Mouse (Mus musculus): ENCODE data around the gene Epb41.

The Epb41 gene

GRCm38 (mm10) chr4:131921461-131922346 lies 153.4 kb downstream of the Epb41 start, which contains the start of gene Tmem200b:
Gene Tmem200b (plus strand): TSS chr4:131921771.
- DNase-seq (ENCODE audit: low read depth, low spot score): no peak

GRCm38 (mm10) chr4:131920595-131921351 lies 154.3 kb downstream of the Epb41 start:
- DNase-seq (ENCODE audit: low read depth, low spot score): no peak

GRCm38 (mm10) chr4:131920141-131920594 lies 155.0 kb downstream of the Epb41 start:
- no peak for DNase-seq (ENCODE audit: low read depth, low spot score)

- DNase-seq (ENCODE audit: low read depth, low spot score): no peak
Measured at GRCm38 (mm10) chr4:131919506-131920140, 155.5 kb downstream of the Epb41 start.

- DNase-seq (ENCODE audit: low read depth, low spot score): no peak
Measured at GRCm38 (mm10) chr4:131918711-131919500, 156.2 kb downstream of the Epb41 start.

GRCm38 (mm10) chr4:131918026-131918533 lies 157.0 kb downstream of the Epb41 start:
- DNase-seq (ENCODE audit: low read depth, low spot score): no peak

GRCm38 (mm10) chr4:131917010-131917555 lies 158.0 kb downstream of the Epb41 start:
- no peak for DNase-seq (ENCODE audit: low read depth, low spot score)

- peak; percentile 62 for DNase-seq (ENCODE audit: low read depth, low spot score)
Measured at GRCm38 (mm10) chr4:131916425-131916824, 158.7 kb downstream of the Epb41 start.

- no peak for DNase-seq (ENCODE audit: low read depth, low spot score)
Measured at GRCm38 (mm10) chr4:131915821-131916328, 159.2 kb downstream of the Epb41 start.

GRCm38 (mm10) chr4:131914891-131915469 lies 160.1 kb downstream of the Epb41 start:
- no peak for DNase-seq (ENCODE audit: low read depth, low spot score)

GRCm38 (mm10) chr4:131914046-131914643 lies 161.0 kb downstream of the Epb41 start:
- DNase-seq (ENCODE audit: low read depth, low spot score): no peak

GRCm38 (mm10) chr4:131913526-131913925 lies 161.6 kb downstream of the Epb41 start:
- DNase-seq (ENCODE audit: low read depth, low spot score): no peak

GRCm38 (mm10) chr4:131911521-131911920 lies 163.6 kb downstream of the Epb41 start:
- no peak for DNase-seq (ENCODE audit: low read depth, low spot score)

- DNase-seq (ENCODE audit: low read depth, low spot score): no peak
Measured at GRCm38 (mm10) chr4:131910237-131910994, 164.7 kb downstream of the Epb41 start.

- no peak for DNase-seq (ENCODE audit: low read depth, low spot score)
Measured at GRCm38 (mm10) chr4:131907912-131908311, 167.2 kb downstream of the Epb41 start.

- DNase-seq (ENCODE audit: low read depth, low spot score): no peak
Measured at GRCm38 (mm10) chr4:131906423-131906822, 168.7 kb downstream of the Epb41 start.

GRCm38 (mm10) chr4:131904478-131904877 lies 170.6 kb downstream of the Epb41 start:
- DNase-seq (ENCODE audit: low read depth, low spot score): no peak

- no peak for DNase-seq (ENCODE audit: low read depth, low spot score)
Measured at GRCm38 (mm10) chr4:131901090-131901489, 174.0 kb downstream of the Epb41 start.

GRCm38 (mm10) chr4:131899180-131899554 lies 176.0 kb downstream of the Epb41 start:
- no peak for DNase-seq (ENCODE audit: low read depth, low spot score)

Measured in skeletal muscle tissue, adult 2 months (tissue).